Mouse (Mus musculus): ENCODE results near the gene Mtln.

The Mtln gene

GRCm38 (mm10) chr2:127791919-127792603 is at the start of gene Mtln:
TSS of gene Mtln (minus strand) at chr2:127792488.
- peak; percentile 89 for DNase-seq (ENCODE audit: low read depth)

- DNase-seq (ENCODE audit: low read depth) = no peak
Measured at GRCm38 (mm10) chr2:127841402-127841801, 49.1 kb upstream of the Mtln start.

GRCm38 (mm10) chr2:127839425-127839824 is 47.1 kb upstream of the Mtln start:
- DNase-seq (ENCODE audit: low read depth) = no peak

GRCm38 (mm10) chr2:127838576-127838975 is 46.3 kb upstream of the Mtln start, which contains the start of gene Acoxl:
TSS of gene Acoxl (plus strand) at chr2:127838876.
- DNase-seq (ENCODE audit: low read depth) = no peak

- DNase-seq (ENCODE audit: low read depth) = peak; percentile 79
Measured at GRCm38 (mm10) chr2:127832833-127833190, 40.5 kb upstream of the Mtln start.

GRCm38 (mm10) chr2:127832103-127832832 is 40.0 kb upstream of the Mtln start:
- no peak for DNase-seq (ENCODE audit: low read depth)

- peak; percentile 97 for DNase-seq (ENCODE audit: low read depth)
Measured at GRCm38 (mm10) chr2:127831401-127832102, 39.3 kb upstream of the Mtln start, which contains the start of gene Bub1. TSS of gene Bub1 (minus strand) at chr2:127831865.

GRCm38 (mm10) chr2:127789651-127790270 is 2.5 kb downstream of the Mtln start:
- DNase-seq (ENCODE audit: low read depth) = no peak

- peak; percentile 22 for DNase-seq (ENCODE audit: low read depth)
Measured at GRCm38 (mm10) chr2:127789138-127789537, 3.1 kb downstream of the Mtln start.

- peak; percentile 92 for DNase-seq (ENCODE audit: low read depth)
Measured at GRCm38 (mm10) chr2:127788440-127789116, 3.7 kb downstream of the Mtln start, which contains the start of gene Nphp1. TSS of gene Nphp1 (minus strand) at chr2:127788897.

GRCm38 (mm10) chr2:127787226-127787625 is 5.1 kb downstream of the Mtln start:
- no peak for DNase-seq (ENCODE audit: low read depth)

- no peak for DNase-seq (ENCODE audit: low read depth)
Measured at GRCm38 (mm10) chr2:127778451-127778850, 13.8 kb downstream of the Mtln start.

GRCm38 (mm10) chr2:127775013-127775412 is 17.3 kb downstream of the Mtln start:
- no peak for DNase-seq (ENCODE audit: low read depth)

GRCm38 (mm10) chr2:127774578-127774941 is 17.7 kb downstream of the Mtln start:
- no peak for DNase-seq (ENCODE audit: low read depth)

GRCm38 (mm10) chr2:127773938-127774577 is 18.2 kb downstream of the Mtln start:
- DNase-seq (ENCODE audit: low read depth) = no peak

GRCm38 (mm10) chr2:127761587-127761986 is 30.7 kb downstream of the Mtln start:
- DNase-seq (ENCODE audit: low read depth) = no peak

GRCm38 (mm10) chr2:127760429-127761000 is 31.8 kb downstream of the Mtln start:
- DNase-seq (ENCODE audit: low read depth) = no peak

GRCm38 (mm10) chr2:127760014-127760413 is 32.3 kb downstream of the Mtln start:
- no peak for DNase-seq (ENCODE audit: low read depth)

GRCm38 (mm10) chr2:127759157-127759880 is 33.0 kb downstream of the Mtln start:
- DNase-seq (ENCODE audit: low read depth) = no peak

- no peak for DNase-seq (ENCODE audit: low read depth)
Measured at GRCm38 (mm10) chr2:127757171-127757570, 35.1 kb downstream of the Mtln start.

All from NIH3T3 (cell line).